Mouse (Mus musculus): ENCODE results near the gene Ikzf2. TPM values are rescaled to one million over a fixed set of nuclear protein-coding genes. Genes with fewer than 3 reads are reported as not detected.

The Ikzf2 gene
- polyA plus RNA-seq, 1 experiment from 2014 or later: 0.88 TPM

- H3K27me3 ChIP-seq (replicated peaks; ENCODE audit: insufficient read depth, low read length): no peaks in the 10 kb centered on the region
- no peak overlapping the region for H3K4me2 ChIP-seq (replicated peaks; ENCODE audit: low read depth, low read length)
- no peak overlapping the region for H3K9ac ChIP-seq (replicated peaks; ENCODE audit: low read depth)
- no peak overlapping the region for H3K27ac ChIP-seq (ENCODE audit: low read length)
- H3K9me3 ChIP-seq (ENCODE audit: low read length): no peaks in the 10 kb centered on the region
- ATAC-seq (no peak), DNase-seq (ENCODE audit: low spot score) (no peak)
- TF ChIP-seq EP300 (IDR thresholded peaks at IDR 0.05): no peak
- no peak for TF ChIP-seq CTCF (IDR thresholded peaks at IDR 0.05)
- H3K36me3 ChIP-seq (ENCODE audit: insufficient read depth, low read length): no peaks in the 10 kb centered on the region
- H3K4me3 ChIP-seq (ENCODE audit: low read depth, low read length): no peak overlapping the region
- WGBS: 68% methylated on average over 3 of the region's 3 CpGs
- H3K4me1 ChIP-seq (ENCODE audit: insufficient read depth, low read depth, low read length): no peaks in the 10 kb centered on the region
Measured at GRCm38 (mm10) chr1:69537619-69538018, 149.4 kb downstream of the Ikzf2 start.

DNA sequence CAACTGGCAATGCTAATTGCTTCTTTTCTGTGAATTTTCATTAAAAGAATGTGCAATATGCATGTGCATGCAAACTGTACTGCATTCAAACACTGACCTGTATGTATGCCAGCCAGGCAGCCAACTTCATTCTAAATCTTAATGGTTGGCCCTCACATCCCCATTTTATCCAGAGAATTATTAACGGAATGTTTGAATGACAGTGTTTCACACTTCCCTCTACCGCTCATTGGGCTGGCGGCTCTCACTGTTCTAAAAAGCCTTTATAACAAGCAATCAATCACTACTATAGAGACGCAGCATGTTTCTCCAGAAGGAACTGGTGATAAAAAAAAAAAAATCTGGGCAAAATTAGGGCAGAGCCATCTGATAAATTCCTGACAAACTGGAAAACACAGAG is 151.5 kb downstream of the Ikzf2 start:
- DNase-seq (ENCODE audit: low spot score) (no peak), ATAC-seq (no peak)
- H3K27me3 ChIP-seq (replicated peaks; ENCODE audit: insufficient read depth, low read length): no peaks in the 10 kb centered on the region
- H3K4me3 ChIP-seq (ENCODE audit: low read depth, low read length): no peak overlapping the region
- no peak overlapping the region for H3K9ac ChIP-seq (replicated peaks; ENCODE audit: low read depth)
- H3K27ac ChIP-seq (ENCODE audit: low read length): no peak overlapping the region
- no peak overlapping the region for H3K4me2 ChIP-seq (replicated peaks; ENCODE audit: low read depth, low read length)
- no peaks in the 10 kb centered on the region for H3K36me3 ChIP-seq (ENCODE audit: insufficient read depth, low read length)
- H3K4me1 ChIP-seq (ENCODE audit: insufficient read depth, low read depth, low read length): no peaks in the 10 kb centered on the region
- WGBS: 54% methylated on average over 4 of the region's 4 CpGs
- no peak for TF ChIP-seq CTCF (IDR thresholded peaks at IDR 0.05)
- no peak for TF ChIP-seq EP300 (IDR thresholded peaks at IDR 0.05)
- no peaks in the 10 kb centered on the region for H3K9me3 ChIP-seq (ENCODE audit: low read length)

GRCm38 (mm10) chr1:69533048-69533447 is 154.0 kb downstream of the Ikzf2 start:
- ATAC-seq: no peak
- Histone ChIP-seq H3K27ac (ENCODE audit: low read length) (no peak overlapping the region), H3K9ac (replicated peaks; ENCODE audit: low read depth) (no peak overlapping the region), H3K4me1 (ENCODE audit: insufficient read depth, low read depth, low read length) (no peaks in the 10 kb centered on the region), H3K4me2 (replicated peaks; ENCODE audit: low read depth, low read length) (no peak overlapping the region), H3K4me3 (ENCODE audit: low read depth, low read length) (no peak overlapping the region), H3K27me3 (replicated peaks; ENCODE audit: insufficient read depth, low read length) (no peaks in the 10 kb centered on the region), H3K9me3 (ENCODE audit: low read length) (no peaks in the 10 kb centered on the region), H3K36me3 (ENCODE audit: insufficient read depth, low read length) (no peaks in the 10 kb centered on the region)
- DNase-seq (ENCODE audit: low spot score): no peak
- TF ChIP-seq EP300 (IDR thresholded peaks at IDR 0.05): no peak
- 84% methylated on average over 10 of the region's 10 CpGs for WGBS

DNA sequence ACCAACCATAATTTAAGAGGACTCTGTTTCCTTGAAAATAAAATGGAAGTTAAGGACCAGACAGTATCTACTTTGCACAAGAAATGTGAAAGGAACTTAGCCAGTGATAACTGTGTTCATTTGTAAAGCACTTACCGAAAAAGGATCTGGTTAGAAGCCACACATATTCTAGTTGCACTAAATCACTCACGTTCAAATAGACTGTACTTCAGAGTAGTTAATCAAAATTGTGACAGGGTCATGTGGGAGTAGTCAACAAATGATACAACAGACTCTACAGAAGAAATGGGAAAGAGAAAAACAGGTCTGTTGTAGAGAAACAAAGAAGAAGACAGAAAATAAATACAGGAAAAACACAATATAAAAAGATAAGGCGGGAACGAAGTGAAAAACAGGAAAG is 158.3 kb downstream of the Ikzf2 start:
- Histone ChIP-seq H3K9me3 (ENCODE audit: low read length) (no peaks in the 10 kb centered on the region), H3K9ac (replicated peaks; ENCODE audit: low read depth) (no peak overlapping the region), H3K4me3 (ENCODE audit: low read depth, low read length) (no peak overlapping the region), H3K4me1 (ENCODE audit: insufficient read depth, low read depth, low read length) (no peaks in the 10 kb centered on the region), H3K27ac (ENCODE audit: low read length) (no peak overlapping the region), H3K4me2 (replicated peaks; ENCODE audit: low read depth, low read length) (no peak overlapping the region), H3K27me3 (replicated peaks; ENCODE audit: insufficient read depth, low read length) (no peaks in the 10 kb centered on the region), H3K36me3 (ENCODE audit: insufficient read depth, low read length) (no peaks in the 10 kb centered on the region)
- no peak for TF ChIP-seq EP300 (IDR thresholded peaks at IDR 0.05)
- ATAC-seq: no peak
- no peak for DNase-seq (ENCODE audit: low spot score)
- WGBS: 49% methylated on average over 4 of the region's 4 CpGs

- H3K9ac ChIP-seq (replicated peaks; ENCODE audit: low read depth): no peak overlapping the region
- no peak for DNase-seq (ENCODE audit: low spot score)
- TF ChIP-seq EP300 (IDR thresholded peaks at IDR 0.05) (no peak), CTCF (IDR thresholded peaks at IDR 0.05) (no peak)
- no peaks in the 10 kb centered on the region for H3K9me3 ChIP-seq (ENCODE audit: low read length)
- 91% methylated on average over 2 of the region's 2 CpGs for WGBS
- no peaks in the 10 kb centered on the region for H3K36me3 ChIP-seq (ENCODE audit: insufficient read depth, low read length)
- H3K27me3 ChIP-seq (replicated peaks; ENCODE audit: insufficient read depth, low read length): no peaks in the 10 kb centered on the region
- H3K4me2 ChIP-seq (replicated peaks; ENCODE audit: low read depth, low read length): no peak overlapping the region
- H3K27ac ChIP-seq (ENCODE audit: low read length): no peak overlapping the region
- no peak overlapping the region for H3K4me3 ChIP-seq (ENCODE audit: low read depth, low read length)
- no peaks in the 10 kb centered on the region for H3K4me1 ChIP-seq (ENCODE audit: insufficient read depth, low read depth, low read length)
- no peak for ATAC-seq
Measured at GRCm38 (mm10) chr1:69521656-69522055, 165.4 kb downstream of the Ikzf2 start.

GRCm38 (mm10) chr1:69519356-69519755 is 167.7 kb downstream of the Ikzf2 start:
- Histone ChIP-seq H3K27ac (ENCODE audit: low read length) (no peak overlapping the region), H3K9me3 (ENCODE audit: low read length) (no peaks in the 10 kb centered on the region), H3K4me3 (ENCODE audit: low read depth, low read length) (no peak overlapping the region), H3K4me1 (ENCODE audit: insufficient read depth, low read depth, low read length) (no peaks in the 10 kb centered on the region), H3K36me3 (ENCODE audit: insufficient read depth, low read length) (no peaks in the 10 kb centered on the region), H3K27me3 (replicated peaks; ENCODE audit: insufficient read depth, low read length) (no peaks in the 10 kb centered on the region), H3K9ac (replicated peaks; ENCODE audit: low read depth) (no peak overlapping the region), H3K4me2 (replicated peaks; ENCODE audit: low read depth, low read length) (no peak overlapping the region)
- 89% methylated on average over 4 of the region's 4 CpGs for WGBS
- ATAC-seq (no peak), DNase-seq (ENCODE audit: low spot score) (no peak)
- TF ChIP-seq EP300 (IDR thresholded peaks at IDR 0.05): no peak
- no peak for TF ChIP-seq CTCF (IDR thresholded peaks at IDR 0.05)

DNA sequence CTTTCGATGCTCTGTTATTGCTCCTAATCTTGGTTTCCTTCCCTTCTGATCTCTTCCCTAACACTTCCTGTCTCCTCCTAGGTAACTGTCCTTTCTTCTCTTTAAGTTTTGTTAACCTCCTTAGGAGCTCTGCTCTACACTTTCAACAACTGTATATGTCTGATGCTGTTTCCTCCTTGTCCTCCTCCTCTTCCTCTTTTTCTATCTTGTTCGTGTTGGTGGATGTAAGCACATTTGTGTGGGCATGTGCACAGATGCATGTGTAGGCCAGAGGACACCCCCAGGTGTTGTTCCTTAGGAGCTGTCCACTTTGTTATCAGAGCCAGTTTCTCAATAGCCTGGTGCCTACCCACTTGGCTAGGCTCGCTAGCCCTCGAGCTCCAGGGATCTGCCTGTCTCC is 169.0 kb downstream of the Ikzf2 start:
- Histone ChIP-seq H3K9ac (replicated peaks; ENCODE audit: low read depth) (no peak overlapping the region), H3K9me3 (ENCODE audit: low read length) (no peaks in the 10 kb centered on the region), H3K27me3 (replicated peaks; ENCODE audit: insufficient read depth, low read length) (no peaks in the 10 kb centered on the region), H3K4me1 (ENCODE audit: insufficient read depth, low read depth, low read length) (peaks cover 3% of the 10 kb centered on the region; the same call in 1 of the 2 replicates), H3K36me3 (ENCODE audit: insufficient read depth, low read length) (no peaks in the 10 kb centered on the region), H3K27ac (ENCODE audit: low read length) (no peak overlapping the region), H3K4me3 (ENCODE audit: low read depth, low read length) (no peak overlapping the region), H3K4me2 (replicated peaks; ENCODE audit: low read depth, low read length) (no peak overlapping the region)
- no peak for TF ChIP-seq EP300 (IDR thresholded peaks at IDR 0.05)
- TF ChIP-seq CTCF (IDR thresholded peaks at IDR 0.05): no peak
- DNase-seq (ENCODE audit: low spot score) (no peak), ATAC-seq (no peak)
- 73% methylated on average over 4 of the region's 4 CpGs for WGBS

All from lung, postnatal 0 days (tissue).